Mouse (Mus musculus): Measurements from ENCODE around the gene Uba3. TPM values are rescaled to one million over a fixed set of nuclear protein-coding genes. Genes with fewer than 3 reads are reported as not detected.

The Uba3 gene
- total RNA-seq (2021) = 10 to 100 TPM; 31.7 to 32.2 TPM
- long read RNA-seq, experiment 1, transcript Uba3-202 (17 exons, 2,465 nt) = minor isoform, 5 of 13 reads
- long read RNA-seq, experiment 1, transcript Uba3-201 (18 exons, 2,257 nt) = major isoform, 6 of 13 reads
- long read RNA-seq, experiment 1, partial matches to known transcripts = 1 of 13 reads
- long read RNA-seq, experiment 1, other reads (novel, unspliced or antisense) = 0 of 13 reads
- long read RNA-seq, experiment 2, transcript Uba3-201 (18 exons, 2,257 nt) = major isoform, 12 of 20 reads
- long read RNA-seq, experiment 2, partial matches to known transcripts = 5 of 20 reads
- long read RNA-seq, experiment 2, other reads (novel, unspliced or antisense) = 0 of 20 reads

- intact Hi-C loops (cut with DNase I) = no loop called here
Observed at GRCm38 (mm10) chr6:97205439-97205885, at the start of gene Uba3. TSS of gene Uba3 (minus strand) at chr6:97205647.

GRCm38 (mm10) chr6:97252711-97253221 lies 47.3 kb upstream of the Uba3 start, which contains the start of gene Lmod3:
TSS of gene Lmod3 (minus strand) at chr6:97252759.
- intact Hi-C loops (cut with DNase I) = loop anchor here (5.0 kb wide), 2 partner anchors 40 to 165 kb away; partner anchors contain the start of gene Arl6ip5
- DNase-seq = peak in 1 of 2 experiments; percentile 38

More at GRCm38 (mm10) chr6:97205439-97205885, at the start of gene Uba3:
- DNase-seq = peak; percentile 99

GRCm38 (mm10) chr6:97252086-97252485 lies 46.6 kb upstream of the Uba3 start:
- intact Hi-C loops (cut with DNase I) = loop anchor here (5.0 kb wide), 2 partner anchors 40 to 165 kb away; partner anchors contain the start of gene Arl6ip5
- DNase-seq = no peak

- intact Hi-C loops (cut with DNase I) = loop anchor here (5.0 kb wide), 2 partner anchors 39 to 166 kb away; partner anchors contain the start of gene Arl6ip5
- DNase-seq = peak in 1 of 2 experiments; percentile 47
Observed at GRCm38 (mm10) chr6:97250966-97251365, 45.5 kb upstream of the Uba3 start.

- intact Hi-C loops (cut with DNase I) = no loop called here
- no peak for DNase-seq
Observed at GRCm38 (mm10) chr6:97245200-97245599, 39.8 kb upstream of the Uba3 start.

GRCm38 (mm10) chr6:97242522-97242921 lies 37.1 kb upstream of the Uba3 start:
- DNase-seq = no peak
- intact Hi-C loops (cut with DNase I) = no loop called here

GRCm38 (mm10) chr6:97240092-97240491 lies 34.6 kb upstream of the Uba3 start:
- no peak for DNase-seq
- intact Hi-C loops (cut with DNase I) = no loop called here

GRCm38 (mm10) chr6:97239360-97239759 lies 33.9 kb upstream of the Uba3 start:
- no peak for DNase-seq
- intact Hi-C loops (cut with DNase I) = no loop called here

- no peak for DNase-seq
- intact Hi-C loops (cut with DNase I) = no loop called here
Observed at GRCm38 (mm10) chr6:97236088-97236487, 30.6 kb upstream of the Uba3 start.

- intact Hi-C loops (cut with DNase I) = no loop called here
- no peak for DNase-seq
Observed at GRCm38 (mm10) chr6:97234911-97235668, 29.6 kb upstream of the Uba3 start.

GRCm38 (mm10) chr6:97227067-97227847 lies 21.8 kb upstream of the Uba3 start:
- no peak for DNase-seq
- intact Hi-C loops (cut with DNase I) = no loop called here

GRCm38 (mm10) chr6:97226083-97226491 lies 20.6 kb upstream of the Uba3 start:
- no peak for DNase-seq
- intact Hi-C loops (cut with DNase I) = no loop called here

- intact Hi-C loops (cut with DNase I) = no loop called here
Observed at GRCm38 (mm10) chr6:97224505-97224904, 19.1 kb upstream of the Uba3 start.

GRCm38 (mm10) chr6:97223566-97223965 lies 18.1 kb upstream of the Uba3 start:
- DNase-seq = no peak
- intact Hi-C loops (cut with DNase I) = no loop called here

More at GRCm38 (mm10) chr6:97224505-97224904, 19.1 kb upstream of the Uba3 start:
- DNase-seq = no peak

GRCm38 (mm10) chr6:97222931-97223467 lies 17.6 kb upstream of the Uba3 start:
- intact Hi-C loops (cut with DNase I) = no loop called here

GRCm38 (mm10) chr6:97222321-97222720 lies 16.9 kb upstream of the Uba3 start:
- intact Hi-C loops (cut with DNase I) = no loop called here
- no peak for DNase-seq

More at GRCm38 (mm10) chr6:97222931-97223467, 17.6 kb upstream of the Uba3 start:
- DNase-seq = no peak

GRCm38 (mm10) chr6:97221205-97222025 lies 16.0 kb upstream of the Uba3 start:
- intact Hi-C loops (cut with DNase I) = no loop called here
- DNase-seq = no peak

- intact Hi-C loops (cut with DNase I) = no loop called here
- DNase-seq = no peak
Observed at GRCm38 (mm10) chr6:97220672-97221071, 15.2 kb upstream of the Uba3 start.

Data from gastrocnemius, postnatal 36 days (tissue).